Mouse (Mus musculus): Measurements from ENCODE around the gene Aire.

GRCm38 (mm10) chr10:78000200-78000599 is 43.2 kb downstream of the Aire start:
- TF ChIP-seq GATA1 (IDR thresholded peaks at IDR 0.05; ENCODE audit: borderline replicate concordance, low read length) (no peak), FLI1 (IDR thresholded peaks at IDR 0.05; ENCODE audit: low read length) (no peak)

Measured in megakaryocyte, embryonic 14.5 days (primary cell).